Mouse (Mus musculus) stomach, postnatal 0 days (tissue): ENCODE measurements around the gene Cers4.

Experiments used
- CTCF ChIP-seq: IDR thresholded peaks from 2 replicates; pipeline ENCODE4 v1.5.1; 2016; ENCODE audit warnings: antibody characterized with exemption, low read depth, mild to moderate bottlenecking, moderate library complexity
- EP300 ChIP-seq: optimal IDR thresholded peaks from 2 replicates; pipeline ENCODE3; 2016; ENCODE audit warnings: antibody characterized with exemption

DNA sequence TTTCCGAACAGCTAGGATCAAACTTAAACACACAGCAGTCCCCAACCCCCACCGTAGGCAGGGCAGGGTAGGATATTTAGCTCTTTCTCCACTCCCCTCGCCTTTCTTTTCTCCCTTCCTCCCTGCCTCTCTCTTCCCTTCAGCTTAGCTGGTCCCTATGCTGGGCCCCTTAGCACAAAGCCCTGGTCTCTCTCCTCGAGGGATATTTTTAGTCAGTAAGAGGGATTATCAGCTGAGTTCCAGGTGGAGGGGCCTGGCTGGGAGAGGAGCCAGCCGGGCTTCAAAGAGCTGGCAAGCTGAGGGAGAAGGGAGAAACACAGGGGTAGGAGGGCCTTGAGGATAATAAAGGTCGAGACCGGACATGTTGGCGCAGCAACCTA is 19.3 kb downstream of the Cers4 start:
- no peak for TF ChIP-seq CTCF
- no peak for TF ChIP-seq EP300
